Mouse (Mus musculus): Measurements from ENCODE around the gene Phf1.
"Not testable (repeated sequence)": the region's sequence is repeated elsewhere in the genome, so short reads cannot be mapped to it uniquely, and the experiment has no call there.

Gene Phf1

GRCm38 (mm10) chr17:26932839-26933398 lies at the start of gene Phf1:
Gene Phf1 (plus strand): TSS chr17:26933052.
- DNase-seq (ENCODE audit: low spot score) = peak; percentile 98

GRCm38 (mm10) chr17:26883585-26883984 lies 49.3 kb upstream of the Phf1 start:
- DNase-seq (ENCODE audit: low spot score) = no peak

DNA sequence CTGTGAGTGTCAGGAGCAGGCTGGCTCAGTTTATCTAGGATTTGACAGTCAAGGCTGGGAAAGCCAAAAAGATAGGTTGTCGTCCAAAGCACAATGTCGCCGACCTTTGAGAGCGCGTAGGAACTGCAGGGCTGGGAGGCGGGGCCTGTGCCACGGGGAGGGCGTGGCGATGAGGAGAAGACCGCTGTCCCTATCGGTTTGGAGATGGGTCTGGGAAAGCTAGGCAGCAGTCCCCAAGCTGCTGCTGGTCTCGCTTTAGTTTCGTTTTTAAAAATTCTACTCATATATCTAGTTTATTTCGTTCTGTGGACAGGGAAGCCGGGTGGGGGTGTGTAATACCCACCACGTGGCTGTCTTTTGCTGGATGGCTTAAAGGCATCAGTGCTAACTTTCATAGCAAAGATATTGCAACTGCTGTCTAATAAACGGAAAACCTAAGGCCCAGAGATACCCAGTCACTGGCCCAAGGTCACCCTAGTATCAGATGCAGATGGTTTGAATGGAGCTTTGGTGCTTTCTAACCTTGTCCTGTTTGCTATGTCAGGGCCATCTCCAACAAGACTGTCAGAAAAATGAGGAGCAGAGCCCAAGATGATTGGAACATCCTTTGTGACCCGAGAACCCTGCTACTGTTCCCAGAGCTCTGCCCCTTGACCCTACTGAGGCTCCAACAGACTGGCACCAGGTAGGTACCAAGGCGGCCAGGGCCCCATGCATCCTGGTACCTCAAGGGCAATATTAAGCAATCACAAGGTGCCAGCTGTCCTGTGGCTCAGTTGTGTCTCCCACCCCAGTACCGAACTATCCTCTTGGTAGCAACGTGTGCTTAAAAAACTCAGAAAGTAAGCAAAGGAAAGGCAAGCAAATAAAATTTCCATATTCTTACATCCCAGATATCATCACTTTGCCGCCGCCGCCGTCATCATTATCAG lies 47.6 kb upstream of the Phf1 start:
- peak; percentile 80 for DNase-seq (ENCODE audit: low spot score)

DNA sequence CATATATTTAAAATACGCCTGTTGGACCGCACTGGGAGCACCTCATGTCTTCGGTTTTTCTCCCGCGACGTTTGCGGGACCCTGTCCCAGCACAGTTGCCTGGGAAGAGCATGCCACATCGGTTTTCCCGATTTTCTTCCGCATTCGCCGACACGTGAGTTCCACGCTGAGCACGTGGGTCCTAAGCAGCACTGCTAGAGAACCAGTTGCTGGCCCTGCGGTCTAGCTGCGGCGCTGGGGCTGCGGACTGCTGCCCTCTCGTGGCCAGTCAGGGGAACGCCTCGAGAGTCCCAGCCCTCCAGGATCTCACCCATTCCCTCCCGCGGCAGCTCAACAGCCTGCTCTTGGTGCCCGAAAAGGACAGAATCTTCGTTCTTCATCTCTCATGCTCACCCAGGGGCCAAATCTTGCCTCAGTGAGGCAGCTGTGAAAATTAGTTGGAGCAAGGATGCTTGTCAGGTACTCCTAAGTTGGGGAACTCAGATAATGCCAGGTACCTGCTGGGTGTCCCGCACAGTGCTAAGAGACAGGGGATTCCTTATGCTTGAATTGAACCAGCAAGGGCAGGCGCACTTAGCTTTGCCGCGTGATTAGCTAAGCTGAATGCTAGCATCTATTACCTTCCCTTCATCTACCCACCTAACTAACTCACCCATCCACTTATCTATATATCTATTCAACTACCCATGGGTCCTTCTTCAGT lies 46.7 kb upstream of the Phf1 start:
- DNase-seq (ENCODE audit: low spot score) = peak; percentile 75

GRCm38 (mm10) chr17:26887926-26888325 lies 44.9 kb upstream of the Phf1 start:
- DNase-seq (ENCODE audit: low spot score) = no peak

GRCm38 (mm10) chr17:26892635-26893375 lies 40.0 kb upstream of the Phf1 start:
- no peak for DNase-seq (ENCODE audit: low spot score)

DNA sequence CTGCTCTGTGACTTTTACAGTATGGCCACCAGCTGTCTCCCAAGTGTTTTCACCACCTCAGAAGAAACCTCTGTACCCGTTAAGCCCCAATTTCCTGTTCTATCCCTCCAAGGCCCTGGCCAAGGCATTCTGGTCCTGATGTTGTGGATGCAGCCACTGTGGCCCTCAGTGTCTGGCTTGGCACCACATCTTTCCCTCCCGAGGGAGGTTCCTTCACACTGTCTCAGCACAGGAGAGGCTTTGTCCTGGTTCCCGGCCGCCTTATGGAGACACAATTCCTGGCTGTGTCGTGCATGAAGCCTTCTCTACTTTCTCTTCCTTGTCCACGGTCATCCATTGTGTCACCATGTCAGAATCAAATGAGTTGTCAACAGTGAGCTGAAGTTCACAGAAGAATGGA lies 39.4 kb upstream of the Phf1 start:
- DNase-seq (ENCODE audit: low spot score) = no peak

- no peak for DNase-seq (ENCODE audit: low spot score)
These were observed 38.5 kb upstream of the Phf1 start for GRCm38 (mm10) chr17:26894342-26894741.

GRCm38 (mm10) chr17:26895578-26895977 lies 37.3 kb upstream of the Phf1 start:
- peak; percentile 56 for DNase-seq (ENCODE audit: low spot score)

DNA sequence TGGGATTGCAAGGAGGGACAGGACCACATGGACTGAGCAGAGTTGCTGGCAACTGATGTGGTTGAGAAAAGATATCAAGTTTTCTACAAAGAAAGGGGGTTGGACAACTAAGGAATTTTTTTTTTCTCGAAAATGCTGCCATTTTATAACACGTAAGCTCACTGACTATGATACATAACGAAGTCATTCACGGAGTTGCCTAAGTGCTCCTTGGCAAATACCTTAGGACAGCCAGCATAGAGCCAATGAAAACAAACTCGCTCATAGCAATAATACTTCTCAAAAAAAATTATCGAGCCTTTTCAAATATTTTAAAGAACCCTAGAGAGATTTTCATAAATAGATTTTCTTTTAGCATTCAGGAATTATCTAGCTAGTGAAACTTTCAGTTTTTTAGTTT lies 31.9 kb upstream of the Phf1 start:
- no peak for DNase-seq (ENCODE audit: low spot score)

DNA sequence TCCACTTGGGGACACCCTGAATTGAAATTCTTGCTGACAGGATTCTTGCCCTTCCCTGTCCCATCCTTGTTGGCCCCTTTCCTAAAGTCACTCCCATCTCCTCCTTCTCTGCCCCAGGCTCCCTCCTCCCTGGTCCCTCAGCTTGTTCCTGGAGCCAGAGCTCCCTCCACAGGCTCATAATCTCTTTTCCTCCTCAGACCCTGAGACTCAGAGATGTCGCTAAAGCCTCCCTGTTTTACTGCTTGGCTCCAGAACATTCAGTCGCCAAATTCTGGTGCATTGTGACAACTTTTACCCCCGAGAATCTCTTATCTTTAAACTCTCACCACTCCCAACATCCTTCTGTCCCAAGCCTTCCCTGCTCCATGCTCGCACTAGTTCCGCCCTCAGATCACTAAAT lies 28.5 kb upstream of the Phf1 start:
- DNase-seq (ENCODE audit: low spot score) = no peak

- not testable (repeated sequence) for DNase-seq (ENCODE audit: low spot score)
These were observed 25.3 kb upstream of the Phf1 start for GRCm38 (mm10) chr17:26907506-26907905.

DNA sequence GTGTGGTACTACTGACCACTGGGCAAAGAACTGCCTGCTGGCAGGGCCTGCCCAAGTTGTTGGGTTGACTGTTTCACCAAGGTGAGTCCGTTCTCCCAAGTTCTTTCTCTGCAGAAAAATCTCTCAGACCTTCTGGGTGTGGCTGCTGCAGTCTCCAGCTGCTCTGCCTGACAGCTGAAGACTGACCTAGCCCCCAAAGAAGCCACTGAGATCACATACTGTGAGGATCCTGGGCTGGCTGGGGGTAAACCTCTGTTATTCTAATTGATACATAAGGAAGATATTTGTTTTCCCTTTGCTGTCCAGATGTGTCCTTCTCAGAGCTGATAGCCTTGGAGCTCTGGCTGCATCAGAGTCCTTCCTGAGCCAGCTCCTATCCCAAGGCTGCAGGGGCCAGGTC lies 17.6 kb upstream of the Phf1 start:
- no peak for DNase-seq (ENCODE audit: low spot score)

- DNase-seq (ENCODE audit: low spot score) = peak; percentile 98
These were observed 16.0 kb upstream of the Phf1 start, which contains the start of gene Kifc5b for GRCm38 (mm10) chr17:26916711-26917482. Gene Kifc5b (plus strand): TSS chr17:26917091.

- not testable (repeated sequence) for DNase-seq (ENCODE audit: low spot score)
These were observed 15.3 kb upstream of the Phf1 start for GRCm38 (mm10) chr17:26917560-26917959.

DNA sequence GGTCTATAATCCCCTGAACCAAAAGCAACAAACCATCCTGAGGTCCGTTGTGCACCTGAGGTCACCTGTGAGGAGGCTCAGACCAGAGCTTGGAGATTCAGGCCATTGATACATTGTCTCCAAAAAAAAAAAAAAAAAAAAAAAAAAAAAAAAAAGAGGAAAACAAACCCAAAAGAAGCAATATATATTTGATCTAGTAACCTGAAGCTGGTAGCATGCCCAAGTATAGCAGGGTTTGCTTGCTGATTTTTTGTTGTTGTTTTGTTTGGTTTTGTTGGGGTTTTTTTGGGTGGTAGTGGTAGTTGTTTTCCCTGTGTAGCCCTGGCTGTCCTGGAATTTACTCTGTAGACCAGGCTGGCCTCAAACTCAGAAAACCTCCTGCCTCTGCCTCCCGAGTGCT lies 14.5 kb upstream of the Phf1 start:
- no peak for DNase-seq (ENCODE audit: low spot score)

DNA sequence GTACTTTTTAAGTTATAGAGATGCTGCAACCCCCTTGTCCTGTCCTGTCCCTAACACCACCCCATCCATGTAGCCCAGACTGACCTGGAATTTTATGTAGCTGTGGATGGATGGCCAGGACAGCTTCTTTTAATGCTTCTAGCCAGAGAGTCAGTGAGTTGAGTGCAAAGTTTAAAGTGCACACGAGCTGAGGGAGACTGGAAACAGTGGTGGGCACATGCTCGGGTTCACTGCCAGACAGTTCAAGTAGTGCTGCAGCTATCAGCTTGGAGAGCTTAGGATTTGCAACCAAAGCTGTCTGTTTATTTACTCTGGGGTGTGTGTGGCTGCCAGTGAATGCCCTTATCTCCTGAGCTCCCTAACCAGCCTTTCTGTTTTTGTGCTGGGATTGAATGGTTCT lies 13.3 kb upstream of the Phf1 start:
- DNase-seq (ENCODE audit: low spot score) = not testable (repeated sequence)

DNA sequence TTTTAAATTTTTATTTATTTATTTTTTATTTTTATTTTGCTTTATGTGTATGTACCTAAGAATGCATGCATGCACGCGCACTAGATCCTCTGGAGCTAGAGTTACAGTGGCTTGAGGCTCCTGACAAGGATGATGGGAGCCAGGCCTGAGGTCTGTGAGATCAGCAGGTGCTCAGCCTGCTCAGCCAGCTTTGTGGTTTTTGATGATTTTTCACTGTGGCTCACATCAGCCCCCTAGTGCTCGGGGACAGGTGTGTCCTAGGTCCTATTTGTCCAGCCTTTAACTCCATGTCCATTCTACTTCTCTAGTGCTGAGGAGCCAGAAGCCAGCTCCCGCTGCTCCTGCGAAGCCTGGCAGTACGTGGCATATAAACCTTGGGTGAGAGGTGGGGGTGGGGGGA lies 10.5 kb upstream of the Phf1 start:
- DNase-seq (ENCODE audit: low spot score) = not testable (repeated sequence)

DNA sequence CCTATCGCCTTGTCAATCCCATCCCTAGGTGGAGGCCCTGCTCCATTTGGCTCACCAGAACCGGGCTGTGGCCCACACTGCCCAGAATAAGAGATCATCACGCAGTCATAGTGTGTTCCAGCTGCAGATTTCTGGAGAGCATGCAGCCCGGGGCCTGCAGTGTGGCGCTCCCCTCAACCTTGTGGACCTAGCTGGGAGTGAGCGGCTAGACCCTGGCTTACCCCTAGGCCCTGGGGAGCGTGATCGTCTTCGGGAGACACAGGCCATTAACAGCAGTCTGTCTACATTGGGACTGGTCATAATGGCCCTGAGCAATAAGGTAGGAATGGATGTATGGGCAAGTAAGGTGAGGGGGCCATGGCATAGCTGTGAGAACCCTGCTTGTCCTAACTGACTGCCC lies 7.4 kb upstream of the Phf1 start:
- not testable (repeated sequence) for DNase-seq (ENCODE audit: low spot score)

GRCm38 (mm10) chr17:26931795-26932194 lies 1.1 kb upstream of the Phf1 start:
- DNase-seq (ENCODE audit: low spot score) = not testable (repeated sequence)

- DNase-seq (ENCODE audit: low spot score) = no peak
These were observed 567 bp downstream of the Phf1 start for GRCm38 (mm10) chr17:26933419-26933818.
